In the genomic region with DNA sequence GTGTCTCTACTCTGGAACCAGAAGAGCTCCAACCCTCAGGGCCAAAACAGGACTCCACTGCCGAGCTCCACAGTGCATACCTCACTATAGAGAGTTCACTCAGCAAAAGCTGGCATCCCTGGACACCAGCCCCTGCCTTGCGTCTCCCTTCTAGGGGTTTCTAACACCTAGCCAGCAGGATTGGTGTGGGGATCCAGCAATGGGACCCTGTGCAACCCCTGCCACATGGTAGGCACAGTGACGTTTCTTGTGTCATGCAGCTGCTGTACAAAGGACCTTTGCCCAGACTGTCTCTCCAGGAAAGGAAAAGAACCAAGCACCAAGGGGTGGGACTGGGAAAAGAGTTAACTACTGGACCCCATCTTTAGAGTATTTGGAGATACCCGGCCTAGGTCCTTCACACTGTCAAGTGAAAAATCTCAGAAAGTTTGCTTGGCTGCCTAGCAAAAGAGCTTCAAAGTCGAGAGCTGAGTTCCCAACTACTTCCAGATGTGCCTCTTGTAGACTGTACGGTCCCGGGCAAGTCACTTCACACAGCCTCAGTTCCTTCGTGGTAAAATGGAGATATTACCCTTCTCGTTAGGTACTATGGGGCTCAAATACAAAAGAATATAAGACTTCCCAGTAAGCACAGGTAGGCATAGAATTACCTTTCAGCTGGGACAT, we compare ENCODE assay signal across 21 mouse cellular contexts.
DNase-seq lines count a peak whose midpoint lies in the region; ATAC-seq lines count a peak whose summit lies in the region.
"Had no signal": no experiment of that assay in that cellular context is flagged by ENCODE, and none has a peak within 500 bp of the region (broad histone marks: within the 10 kb centered on the region; RNA-seq: fewer than 3 reads in every experiment).

No protein-coding gene starts in this region.

- no peaks in the 10 kb centered on the region for H3K27me3 ChIP-seq in heart, embryonic 13.5 days (replicated peaks)
- no peaks in the 10 kb centered on the region for H3K27me3 ChIP-seq in neural tube, embryonic 13.5 days
- no peaks in the 10 kb centered on the region for H3K27me3 ChIP-seq in embryonic facial prominence, embryonic 15.5 days
- H3K27me3 ChIP-seq in limb, embryonic 15.5 days, result no peaks in the 10 kb centered on the region
- H3K27me3 ChIP-seq: heart, embryonic 12.5 days; midbrain, embryonic 15.5 days had no signal

- H3K4me3 ChIP-seq in heart, embryonic 13.5 days, result no peak overlapping the region
- no peak overlapping the region for H3K4me3 ChIP-seq in neural tube, embryonic 13.5 days
- H3K4me3 ChIP-seq in embryonic facial prominence, embryonic 15.5 days (replicated peaks), result no peak overlapping the region
- no peak overlapping the region for H3K4me3 ChIP-seq in limb, embryonic 15.5 days
- H3K4me3 ChIP-seq: heart, embryonic 12.5 days; megakaryocyte, embryonic 14.5 days; midbrain, embryonic 15.5 days had no signal

- 0 out of 2 replicates have a peak overlapping the region, but pooled peaks have one; percentile 0 for H3K27ac ChIP-seq in heart, embryonic 13.5 days (replicated peaks)
- 0 out of 2 replicates have a peak overlapping the region, but pooled peaks have one; percentile 18 for H3K27ac ChIP-seq in neural tube, embryonic 13.5 days (replicated peaks)
- peak overlapping the region; percentile 65 for H3K27ac ChIP-seq in embryonic facial prominence, embryonic 15.5 days (replicated peaks)
- peak overlapping the region; percentile 69 for H3K27ac ChIP-seq in limb, embryonic 15.5 days
- H3K27ac ChIP-seq: midbrain, embryonic 15.5 days had no signal

- no peaks in the 10 kb centered on the region for H3K9me3 ChIP-seq in heart, embryonic 13.5 days
- no peaks in the 10 kb centered on the region for H3K9me3 ChIP-seq in neural tube, embryonic 13.5 days
- no peaks in the 10 kb centered on the region for H3K9me3 ChIP-seq in embryonic facial prominence, embryonic 15.5 days (replicated peaks)
- no peaks in the 10 kb centered on the region for H3K9me3 ChIP-seq in limb, embryonic 15.5 days
- H3K9me3 ChIP-seq: heart, embryonic 12.5 days; megakaryocyte, embryonic 14.5 days; midbrain, embryonic 15.5 days had no signal

- WGBS in heart, embryonic 13.5 days, result 69% methylated on average over 9 of the region's 9 CpGs
- 70% methylated on average over 9 of the region's 9 CpGs for WGBS in neural tube, embryonic 13.5 days
- 33% methylated on average over 9 of the region's 9 CpGs for WGBS in embryonic facial prominence, embryonic 15.5 days
- 31% methylated on average over 9 of the region's 9 CpGs for WGBS in limb, embryonic 15.5 days

- H3K4me1 ChIP-seq in heart, embryonic 13.5 days, result peaks cover 39% of the 10 kb centered on the region
- H3K4me1 ChIP-seq in neural tube, embryonic 13.5 days (replicated peaks), result peaks cover 5% of the 10 kb centered on the region; the same call in 1 of the 2 replicates
- peaks cover 21% of the 10 kb centered on the region for H3K4me1 ChIP-seq in embryonic facial prominence, embryonic 15.5 days
- H3K4me1 ChIP-seq in limb, embryonic 15.5 days, result peaks cover 36% of the 10 kb centered on the region
- H3K4me1 ChIP-seq: midbrain, embryonic 15.5 days had no signal

- no peaks in the 10 kb centered on the region for H3K36me3 ChIP-seq in heart, embryonic 13.5 days
- no peaks in the 10 kb centered on the region for H3K36me3 ChIP-seq in neural tube, embryonic 13.5 days
- H3K36me3 ChIP-seq in embryonic facial prominence, embryonic 15.5 days, result no peaks in the 10 kb centered on the region
- no peaks in the 10 kb centered on the region for H3K36me3 ChIP-seq in limb, embryonic 15.5 days
- H3K36me3 ChIP-seq: heart, embryonic 12.5 days; midbrain, embryonic 15.5 days had no signal

- no peak overlapping the region for H3K9ac ChIP-seq in heart, embryonic 13.5 days
- H3K9ac ChIP-seq in neural tube, embryonic 13.5 days, result no peak overlapping the region
- no peak overlapping the region for H3K9ac ChIP-seq in embryonic facial prominence, embryonic 15.5 days
- no peak overlapping the region for H3K9ac ChIP-seq in limb, embryonic 15.5 days
- H3K9ac ChIP-seq: forebrain, postnatal 0 days; heart, embryonic 12.5 days; midbrain, embryonic 15.5 days had no signal

- no peak overlapping the region for H3K4me2 ChIP-seq in heart, embryonic 13.5 days
- no peak overlapping the region for H3K4me2 ChIP-seq in neural tube, embryonic 13.5 days
- no peak overlapping the region for H3K4me2 ChIP-seq in embryonic facial prominence, embryonic 15.5 days (replicated peaks)
- no peak overlapping the region for H3K4me2 ChIP-seq in limb, embryonic 15.5 days
- H3K4me2 ChIP-seq: heart, embryonic 12.5 days; midbrain, embryonic 15.5 days had no signal

- no peak for ATAC-seq in heart, embryonic 13.5 days (ENCODE audit: extremely low read depth, insufficient number of reproducible peaks, low FRiP score, low TSS enrichment)
- ATAC-seq in neural tube, embryonic 13.5 days (ENCODE audit: low read depth), result no peak
- no peak for ATAC-seq in embryonic facial prominence, embryonic 15.5 days (ENCODE audit: insufficient number of reproducible peaks, low FRiP score, low TSS enrichment, low read depth)
- no peak for ATAC-seq in limb, embryonic 15.5 days (ENCODE audit: insufficient number of reproducible peaks, low FRiP score, low TSS enrichment, low read depth)
- ATAC-seq: forebrain, postnatal 0 days; midbrain, embryonic 15.5 days had no signal

- DNase-seq in heart, adult 8-10 months (ENCODE audit: low spot score), result no peak
- DNase-seq in neural tube, embryonic 10.5 days (ENCODE audit: extremely low spot score, low spot score), result no peak
- DNase-seq in right cerebral cortex, postnatal 4 days, result no peak
- no peak for DNase-seq in right cerebral cortex, postnatal 25 days
- DNase-seq: adrenal gland, postnatal 25 days; B cell, adult 2 months; cerebellum, adult 9-10 months; forebrain, postnatal 0 days; kidney, adult 8-10 months; kidney, postnatal 25 days; left cerebral cortex, postnatal 4 days; lung, postnatal 14 days; right cerebral cortex, adult 18-20 months; thymus, postnatal 25 days had no signal

Comparison
In these comparisons a context has a peak if more than half of its experiments do, and no peak if none do; other contexts are left out.
1. H3K27ac ChIP-seq: peak in every context shown above with its lines; median percentile 69 in limb, embryonic 15.5 days; 65 in embryonic facial prominence, embryonic 15.5 days; 18 in neural tube, embryonic 13.5 days; 0 in heart, embryonic 13.5 days.